Mouse (Mus musculus): ENCODE results near the gene Gm11042. TPM values are rescaled to one million over a fixed set of nuclear protein-coding genes. Genes with fewer than 3 reads are reported as not detected.

Gm11042 gene
- not detected in 2 replicates for total RNA-seq (2014; rRNA removed; ENCODE audit: low replicate concordance)
- not detected in 2 replicates for polyA plus RNA-seq (2015; fragmentation: Nextera tagmentation; extraction: Ambion mirVana)

- no peak for TF ChIP-seq CTCF (IDR thresholded peaks at IDR 0.05; ENCODE audit: low read depth)
- Histone ChIP-seq H3K36me3 (replicated peaks; ENCODE audit: control insufficient read depth, insufficient read depth, low read length) (no peaks in the 10 kb centered on the region), H3K27ac (ENCODE audit: low read depth) (peak within 1 kb of the TSS; percentile 52), H3K4me1 (ENCODE audit: control insufficient read depth, insufficient read depth) (no peaks in the 10 kb centered on the region), H3K27me3 (ENCODE audit: control insufficient read depth, insufficient read depth, low read length) (no peaks in the 10 kb centered on the region), H3K4me2 (ENCODE audit: low read depth, low read length) (peak within 1 kb of the TSS; percentile 79), H3K9me3 (replicated peaks; ENCODE audit: control insufficient read depth, low read length) (no peaks in the 10 kb centered on the region), H3K4me3 (ENCODE audit: low read depth, low read length) (peak within 1 kb of the TSS; percentile 59), H3K9ac (replicated peaks; ENCODE audit: low read depth, low read length) (peak within 1 kb of the TSS; percentile 64)
- no peak for DNase-seq (ENCODE audit: low spot score)
- ATAC-seq (ENCODE audit: insufficient read depth, low read depth): peak; percentile 67
- 32% methylated on average over 15 of the region's 18 CpGs for WGBS
Observed at GRCm38 (mm10) chr12:74316344-74316973, at the start of gene Gm11042. Gene Gm11042 (minus strand): TSS chr12:74316394.

DNA sequence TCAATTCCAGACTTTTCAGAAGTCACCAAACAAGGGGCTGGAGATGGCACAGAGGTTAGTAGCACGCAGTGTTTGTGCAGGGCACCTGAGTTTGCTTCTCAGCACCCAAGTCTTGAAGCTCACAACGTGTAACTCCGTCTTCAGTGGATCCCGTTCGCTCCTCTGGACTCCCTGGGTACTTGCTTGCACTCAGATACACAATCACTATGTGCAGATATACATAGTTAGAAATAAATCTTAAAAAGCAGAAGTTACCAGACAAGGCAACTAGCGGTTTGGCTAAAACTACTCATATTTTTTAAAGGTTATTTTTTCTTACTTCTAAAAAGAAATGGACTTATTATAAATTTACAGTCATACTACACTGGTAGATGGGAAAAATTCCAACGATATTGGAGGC lies 48.3 kb upstream of the Gm11042 start:
- H3K9me3 ChIP-seq (replicated peaks; ENCODE audit: control insufficient read depth, low read length): no peaks in the 10 kb centered on the region
- 85% methylated on average over 7 of the region's 7 CpGs for WGBS
- no peak overlapping the region for H3K4me2 ChIP-seq (ENCODE audit: low read depth, low read length)
- H3K27ac ChIP-seq (ENCODE audit: low read depth): no peak overlapping the region
- no peak overlapping the region for H3K9ac ChIP-seq (replicated peaks; ENCODE audit: low read depth, low read length)
- H3K36me3 ChIP-seq (replicated peaks; ENCODE audit: control insufficient read depth, insufficient read depth, low read length): no peaks in the 10 kb centered on the region
- no peaks in the 10 kb centered on the region for H3K4me1 ChIP-seq (ENCODE audit: control insufficient read depth, insufficient read depth)
- no peak overlapping the region for H3K4me3 ChIP-seq (ENCODE audit: low read depth, low read length)
- no peaks in the 10 kb centered on the region for H3K27me3 ChIP-seq (ENCODE audit: control insufficient read depth, insufficient read depth, low read length)
- no peak for DNase-seq (ENCODE audit: low spot score)
- TF ChIP-seq EP300 (IDR thresholded peaks at IDR 0.05; ENCODE audit: low read depth) (no peak), CTCF (IDR thresholded peaks at IDR 0.05; ENCODE audit: low read depth) (no peak)
- ATAC-seq (ENCODE audit: insufficient read depth, low read depth): no peak

DNA sequence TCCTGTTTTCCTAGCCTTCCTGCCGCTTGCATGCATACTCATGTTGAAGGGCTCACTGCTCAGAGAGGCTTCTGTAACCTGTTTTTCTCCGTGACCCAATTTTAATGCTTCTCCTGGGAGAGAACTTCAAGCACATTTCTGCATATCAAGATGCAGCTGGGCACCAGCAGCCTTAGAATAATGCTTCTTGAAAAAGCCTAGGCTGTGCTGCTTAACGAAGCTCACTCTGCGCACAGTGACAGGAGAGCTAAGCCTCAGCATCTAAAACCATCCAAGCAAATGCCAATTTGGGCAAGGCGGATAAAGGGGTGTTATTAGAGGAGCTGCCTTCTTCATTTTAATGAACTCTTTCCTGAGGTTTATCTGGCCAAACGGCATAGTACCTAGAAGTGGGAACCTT lies 46.9 kb upstream of the Gm11042 start:
- Histone ChIP-seq H3K4me1 (ENCODE audit: control insufficient read depth, insufficient read depth) (no peaks in the 10 kb centered on the region), H3K4me3 (ENCODE audit: low read depth, low read length) (no peak overlapping the region), H3K4me2 (ENCODE audit: low read depth, low read length) (no peak overlapping the region), H3K9ac (replicated peaks; ENCODE audit: low read depth, low read length) (no peak overlapping the region), H3K9me3 (replicated peaks; ENCODE audit: control insufficient read depth, low read length) (no peaks in the 10 kb centered on the region), H3K27ac (ENCODE audit: low read depth) (no peak overlapping the region), H3K27me3 (ENCODE audit: control insufficient read depth, insufficient read depth, low read length) (no peaks in the 10 kb centered on the region), H3K36me3 (replicated peaks; ENCODE audit: control insufficient read depth, insufficient read depth, low read length) (no peaks in the 10 kb centered on the region)
- no peak for ATAC-seq (ENCODE audit: insufficient read depth, low read depth)
- TF ChIP-seq EP300 (IDR thresholded peaks at IDR 0.05; ENCODE audit: low read depth) (no peak), CTCF (IDR thresholded peaks at IDR 0.05; ENCODE audit: low read depth) (no peak)
- no peak for DNase-seq (ENCODE audit: low spot score)
- WGBS: 86% methylated on average over 6 of the region's 6 CpGs

DNA sequence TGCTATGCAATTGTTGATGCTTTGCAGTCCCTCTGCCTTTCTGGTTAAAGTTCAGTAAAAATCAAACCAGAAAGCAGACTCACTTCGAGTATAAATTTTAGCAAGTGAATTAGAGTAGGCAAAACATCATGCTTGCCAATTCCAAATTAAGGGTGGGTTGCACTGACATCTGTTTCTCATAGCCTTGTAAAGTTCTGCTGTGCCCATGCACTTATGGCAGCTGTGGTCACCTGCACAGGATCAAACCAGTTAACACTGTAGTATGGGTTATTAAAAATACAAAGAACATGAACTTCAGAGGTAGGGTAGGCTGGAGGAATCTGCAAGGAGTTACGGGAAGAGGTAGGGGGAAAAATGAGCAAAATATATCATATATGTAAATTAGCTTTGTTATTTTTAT lies 46.3 kb upstream of the Gm11042 start:
- ATAC-seq (ENCODE audit: insufficient read depth, low read depth) (no peak), DNase-seq (ENCODE audit: low spot score) (no peak)
- Histone ChIP-seq H3K4me1 (ENCODE audit: control insufficient read depth, insufficient read depth) (no peaks in the 10 kb centered on the region), H3K36me3 (replicated peaks; ENCODE audit: control insufficient read depth, insufficient read depth, low read length) (no peaks in the 10 kb centered on the region), H3K4me2 (ENCODE audit: low read depth, low read length) (no peak overlapping the region), H3K27ac (ENCODE audit: low read depth) (no peak overlapping the region), H3K9me3 (replicated peaks; ENCODE audit: control insufficient read depth, low read length) (no peaks in the 10 kb centered on the region), H3K27me3 (ENCODE audit: control insufficient read depth, insufficient read depth, low read length) (no peaks in the 10 kb centered on the region), H3K4me3 (ENCODE audit: low read depth, low read length) (no peak overlapping the region), H3K9ac (replicated peaks; ENCODE audit: low read depth, low read length) (no peak overlapping the region)
- 77% methylated on average over 2 of the region's 2 CpGs for WGBS
- TF ChIP-seq CTCF (IDR thresholded peaks at IDR 0.05; ENCODE audit: low read depth) (no peak), EP300 (IDR thresholded peaks at IDR 0.05; ENCODE audit: low read depth) (no peak)

- DNase-seq (ENCODE audit: low spot score) (no peak), ATAC-seq (ENCODE audit: insufficient read depth, low read depth) (no peak)
- H3K4me3 ChIP-seq (ENCODE audit: low read depth, low read length): no peak overlapping the region
- TF ChIP-seq CTCF (IDR thresholded peaks at IDR 0.05; ENCODE audit: low read depth): no peak
- TF ChIP-seq EP300 (IDR thresholded peaks at IDR 0.05; ENCODE audit: low read depth): no peak
- no peak overlapping the region for H3K9ac ChIP-seq (replicated peaks; ENCODE audit: low read depth, low read length)
- 75% methylated on average over 5 of the region's 5 CpGs for WGBS
- no peak overlapping the region for H3K4me2 ChIP-seq (ENCODE audit: low read depth, low read length)
- no peaks in the 10 kb centered on the region for H3K9me3 ChIP-seq (replicated peaks; ENCODE audit: control insufficient read depth, low read length)
- H3K36me3 ChIP-seq (replicated peaks; ENCODE audit: control insufficient read depth, insufficient read depth, low read length): no peaks in the 10 kb centered on the region
- H3K4me1 ChIP-seq (ENCODE audit: control insufficient read depth, insufficient read depth): no peaks in the 10 kb centered on the region
- no peak overlapping the region for H3K27ac ChIP-seq (ENCODE audit: low read depth)
- H3K27me3 ChIP-seq (ENCODE audit: control insufficient read depth, insufficient read depth, low read length): no peaks in the 10 kb centered on the region
Observed at GRCm38 (mm10) chr12:74359791-74360190, 43.6 kb upstream of the Gm11042 start.

GRCm38 (mm10) chr12:74357806-74358205 lies 41.6 kb upstream of the Gm11042 start:
- no peak overlapping the region for H3K4me2 ChIP-seq (ENCODE audit: low read depth, low read length)
- H3K27me3 ChIP-seq (ENCODE audit: control insufficient read depth, insufficient read depth, low read length): no peaks in the 10 kb centered on the region
- H3K36me3 ChIP-seq (replicated peaks; ENCODE audit: control insufficient read depth, insufficient read depth, low read length): no peaks in the 10 kb centered on the region
- DNase-seq (ENCODE audit: low spot score) (no peak), ATAC-seq (ENCODE audit: insufficient read depth, low read depth) (no peak)
- WGBS: 64% methylated on average over 6 of the region's 6 CpGs
- H3K4me3 ChIP-seq (ENCODE audit: low read depth, low read length): no peak overlapping the region
- H3K9ac ChIP-seq (replicated peaks; ENCODE audit: low read depth, low read length): no peak overlapping the region
- TF ChIP-seq EP300 (IDR thresholded peaks at IDR 0.05; ENCODE audit: low read depth): no peak
- TF ChIP-seq CTCF (IDR thresholded peaks at IDR 0.05; ENCODE audit: low read depth): no peak
- H3K27ac ChIP-seq (ENCODE audit: low read depth): no peak overlapping the region
- no peaks in the 10 kb centered on the region for H3K4me1 ChIP-seq (ENCODE audit: control insufficient read depth, insufficient read depth)
- no peaks in the 10 kb centered on the region for H3K9me3 ChIP-seq (replicated peaks; ENCODE audit: control insufficient read depth, low read length)

All from heart, postnatal 0 days (tissue).